Mouse (Mus musculus): ENCODE results near the gene Gdf1.

- TF ChIP-seq CTCF (IDR thresholded peaks at IDR 0.05; ENCODE audit: low read depth), result no peak; the same call in 1 of the 2 replicates
- no peak for TF ChIP-seq EP300 (optimal IDR thresholded peaks at IDR 0.05)
These were observed 23.1 kb downstream of the Gdf1 start for GRCm38 (mm10) chr8:70352657-70353151.
